Mouse (Mus musculus) embryonic facial prominence, embryonic 14.5 days (tissue): ENCODE measurements around the gene Pbx3. TPM values are rescaled to one million over a fixed set of nuclear protein-coding genes. Genes with fewer than 3 reads are reported as not detected.

ENCODE experiments used
- ATAC-seq: fragments of 200-750 bp; cut with Nextera tagmentation; 2 replicates; pipeline ENCODE4 v1.8.0; 2017; ENCODE audit warnings: low read depth, moderate number of reproducible peaks, moderate TSS enrichment
- DNase-seq: peaks from one replicate; pipeline ENCODE4 v3.0.0-alpha.2; 2015; ENCODE audit warnings: low spot score
- H3K27ac ChIP-seq: fragments of 300-500 bp; sonication (generic); replicated peaks from 2 replicates; pipeline ENCODE4 v1.5.1; 2014; ENCODE audit warnings: low read depth, mild to moderate bottlenecking, low read length, moderate library complexity
- H3K27me3 ChIP-seq: fragments of 300-500 bp; sonication (generic); replicated peaks from 2 replicates; pipeline ENCODE4 v1.6.1; 2014; ENCODE audit warnings: low read length; ENCODE audit not compliant: control insufficient read depth, insufficient read depth
- H3K36me3 ChIP-seq: fragments of 300-500 bp; sonication (generic); 2 replicates; pipeline ENCODE4 v1.6.1; 2014; ENCODE audit warnings: low read length, mixed read lengths; ENCODE audit not compliant: control insufficient read depth, insufficient read depth
- H3K4me1 ChIP-seq: fragments of 300-500 bp; sonication (generic); 2 replicates; pipeline ENCODE4 v1.6.1; 2014; ENCODE audit warnings: antibody characterized with exemption, low read length; ENCODE audit not compliant: control insufficient read depth, insufficient read depth
- H3K4me2 ChIP-seq: fragments of 300-500 bp; sonication (generic); 2 replicates; pipeline ENCODE4 v1.6.1; 2014; ENCODE audit warnings: low read depth, mild to moderate bottlenecking, low read length, moderate library complexity, mixed read lengths
- H3K4me3 ChIP-seq: fragments of 300-500 bp; sonication (generic); 2 replicates; pipeline ENCODE4 v1.5.1; 2014; ENCODE audit warnings: low read depth, mild to moderate bottlenecking, low read length
- H3K9ac ChIP-seq: fragments of 300-500 bp; sonication (generic); 2 replicates; pipeline ENCODE4 v1.6.1; 2014; ENCODE audit warnings: low read depth, mild to moderate bottlenecking, low read length, moderate library complexity, mixed read lengths
- H3K9me3 ChIP-seq: fragments of 300-500 bp; sonication (generic); 2 replicates; pipeline ENCODE4 v1.6.1; 2016; ENCODE audit warnings: low read length; ENCODE audit not compliant: control insufficient read depth
- WGBS: fragments of 180-500 bp; shearing (Covaris S2); extraction: QIAGEN DNeasy Blood & Tissue Kit; methylation state at CpG from one replicate; pipeline ENCODE4 v1.1.7; 2014; 5-methylcytosine and 5-hydroxymethylcytosine counted together
- polyA plus RNA-seq: library from polyadenylated mRNA; unstranded; fragments of >200 nt; fragmentation: Nextera tagmentation; extraction: Ambion mirVana; gene quantifications from 2 replicates; pipeline ENCODE4 v1.2.1, GENCODE M21; 2014

Gene Pbx3
- polyA plus RNA-seq, 1 experiment from 2014 or later, result 27.1 TPM

DNA sequence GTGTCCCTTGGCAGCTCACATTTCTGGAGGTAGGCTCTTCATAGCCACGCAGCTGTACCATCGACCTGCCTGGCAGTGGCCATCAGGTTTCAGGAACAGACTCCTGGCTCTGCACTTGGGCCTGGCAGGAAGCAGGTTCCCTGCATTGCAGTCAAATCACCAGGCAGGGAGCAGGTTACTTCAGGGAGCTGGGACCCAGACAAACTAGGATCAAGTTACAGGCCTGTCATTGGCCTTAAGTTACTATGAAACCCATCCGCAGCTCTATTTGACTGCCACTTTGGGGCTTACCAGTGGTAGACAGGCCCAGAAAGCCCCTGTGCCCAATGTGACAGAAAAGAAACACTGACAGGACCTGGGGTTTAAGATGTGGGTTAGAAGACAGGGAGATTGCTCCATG is 204.8 kb downstream of the Pbx3 start:
- Histone ChIP-seq H3K4me3 (no peak overlapping the region), H3K36me3 (peaks cover 15% of the 10 kb centered on the region; the same call in 1 of the 2 replicates), H3K4me2 (no peak overlapping the region), H3K4me1 (no peaks in the 10 kb centered on the region), H3K27me3 (no peaks in the 10 kb centered on the region), H3K9me3 (no peaks in the 10 kb centered on the region), H3K27ac (no peak overlapping the region), H3K9ac (no peak overlapping the region)
- no peak for ATAC-seq
- 53% methylated on average over 3 of the region's 3 CpGs for WGBS
- DNase-seq, result no peak

DNA sequence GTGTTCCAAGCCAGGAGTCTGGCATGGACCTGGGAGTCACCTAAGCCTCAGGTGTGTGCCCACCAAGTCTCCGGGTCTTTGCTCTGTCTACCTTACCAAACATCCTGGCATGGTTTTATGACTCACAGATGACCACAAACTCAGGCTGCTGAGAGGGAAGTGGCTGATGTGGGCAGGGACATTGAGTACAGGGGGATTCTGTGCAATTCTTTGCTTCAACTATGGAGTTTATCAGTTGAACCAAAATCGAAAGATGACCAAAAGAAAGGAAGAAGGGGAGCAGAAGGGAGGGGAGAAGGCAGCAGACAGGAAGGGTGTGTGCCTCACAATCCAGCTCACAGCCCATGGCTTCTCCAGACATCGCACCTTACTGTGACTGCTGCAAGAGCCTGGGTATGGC is 210.5 kb downstream of the Pbx3 start:
- Histone ChIP-seq H3K27me3 (no peaks in the 10 kb centered on the region), H3K4me2 (no peak overlapping the region), H3K4me1 (no peaks in the 10 kb centered on the region), H3K27ac (no peak overlapping the region), H3K9me3 (no peaks in the 10 kb centered on the region), H3K4me3 (no peak overlapping the region), H3K36me3 (no peaks in the 10 kb centered on the region), H3K9ac (no peak overlapping the region)
- DNase-seq, result no peak
- 82% methylated on average over 3 of the region's 3 CpGs for WGBS
- ATAC-seq, result no peak

GRCm38 (mm10) chr2:34157746-34158145 is 215.2 kb downstream of the Pbx3 start:
- Histone ChIP-seq H3K27ac (no peak overlapping the region), H3K4me3 (no peak overlapping the region), H3K27me3 (no peaks in the 10 kb centered on the region), H3K4me2 (no peak overlapping the region), H3K9me3 (no peaks in the 10 kb centered on the region), H3K9ac (no peak overlapping the region), H3K4me1 (no peaks in the 10 kb centered on the region), H3K36me3 (no peaks in the 10 kb centered on the region)
- no peak for ATAC-seq
- no peak for DNase-seq
- WGBS, result 86% methylated on average over 3 of the region's 3 CpGs

DNA sequence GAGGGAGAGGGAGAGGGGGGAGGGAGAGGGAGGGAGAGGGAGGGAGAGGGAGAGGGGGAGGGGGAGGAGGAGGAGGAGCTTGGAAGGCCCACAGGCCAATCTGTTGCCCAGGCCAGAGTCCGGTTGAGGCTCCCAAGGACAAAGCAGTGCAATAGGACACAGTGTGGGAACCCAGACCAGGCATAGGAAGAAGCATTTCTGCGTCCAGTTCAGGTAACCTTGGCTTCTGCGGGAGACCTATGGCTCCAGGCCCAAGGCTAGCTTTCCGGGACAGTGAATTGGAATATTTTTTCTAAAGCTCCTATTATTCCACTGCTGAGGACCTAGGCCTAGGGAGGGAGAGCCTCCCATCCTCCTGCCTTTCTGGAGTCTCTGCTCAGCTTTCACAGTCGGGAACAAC is 218.1 kb downstream of the Pbx3 start:
- H3K9me3 ChIP-seq, result no peaks in the 10 kb centered on the region
- H3K4me2 ChIP-seq, result no peak overlapping the region
- no peaks in the 10 kb centered on the region for H3K4me1 ChIP-seq
- H3K9ac ChIP-seq, result no peak overlapping the region
- H3K27ac ChIP-seq, result no peak overlapping the region
- DNase-seq (no peak), ATAC-seq (no peak)
- WGBS, result 65% methylated on average over 5 of the region's 5 CpGs
- no peaks in the 10 kb centered on the region for H3K36me3 ChIP-seq
- H3K4me3 ChIP-seq, result no peak overlapping the region
- no peaks in the 10 kb centered on the region for H3K27me3 ChIP-seq

- Histone ChIP-seq H3K27me3 (no peaks in the 10 kb centered on the region), H3K9ac (no peak overlapping the region), H3K4me2 (no peak overlapping the region), H3K27ac (no peak overlapping the region), H3K4me3 (no peak overlapping the region), H3K36me3 (no peaks in the 10 kb centered on the region), H3K9me3 (no peaks in the 10 kb centered on the region), H3K4me1 (no peaks in the 10 kb centered on the region)
- no peak for DNase-seq
- ATAC-seq, result no peak
- 77% methylated on average over 6 of the region's 6 CpGs for WGBS
Measured at GRCm38 (mm10) chr2:34153336-34153735, 219.6 kb downstream of the Pbx3 start.

GRCm38 (mm10) chr2:34150560-34150959 is 222.4 kb downstream of the Pbx3 start:
- H3K4me2 ChIP-seq, result no peak overlapping the region
- H3K36me3 ChIP-seq, result no peaks in the 10 kb centered on the region
- ATAC-seq, result no peak
- H3K9me3 ChIP-seq, result no peaks in the 10 kb centered on the region
- H3K4me3 ChIP-seq, result no peak overlapping the region
- H3K4me1 ChIP-seq, result no peaks in the 10 kb centered on the region
- no peak overlapping the region for H3K9ac ChIP-seq
- H3K27ac ChIP-seq, result no peak overlapping the region
- 84% methylated on average over 4 of the region's 4 CpGs for WGBS
- no peaks in the 10 kb centered on the region for H3K27me3 ChIP-seq
- DNase-seq, result no peak

DNA sequence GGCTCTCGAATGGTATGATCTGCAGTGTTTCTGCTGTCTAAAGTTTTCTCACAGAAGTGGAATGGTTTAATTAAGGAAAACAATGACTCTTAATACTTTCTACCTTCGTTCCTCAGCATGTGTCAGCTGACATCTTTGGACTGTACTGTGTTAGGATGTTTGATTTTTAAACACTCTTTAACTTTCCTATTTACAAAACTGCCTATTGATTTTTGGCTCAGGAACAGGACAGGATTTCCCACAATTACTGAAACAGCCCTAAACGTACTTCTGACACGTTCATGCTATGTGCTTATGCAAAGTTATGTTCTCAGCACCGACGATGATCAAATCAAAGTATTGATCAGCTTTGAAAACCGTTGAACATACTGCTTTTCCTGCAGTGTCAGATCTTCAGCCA is 224.7 kb downstream of the Pbx3 start:
- no peaks in the 10 kb centered on the region for H3K4me1 ChIP-seq

DNA sequence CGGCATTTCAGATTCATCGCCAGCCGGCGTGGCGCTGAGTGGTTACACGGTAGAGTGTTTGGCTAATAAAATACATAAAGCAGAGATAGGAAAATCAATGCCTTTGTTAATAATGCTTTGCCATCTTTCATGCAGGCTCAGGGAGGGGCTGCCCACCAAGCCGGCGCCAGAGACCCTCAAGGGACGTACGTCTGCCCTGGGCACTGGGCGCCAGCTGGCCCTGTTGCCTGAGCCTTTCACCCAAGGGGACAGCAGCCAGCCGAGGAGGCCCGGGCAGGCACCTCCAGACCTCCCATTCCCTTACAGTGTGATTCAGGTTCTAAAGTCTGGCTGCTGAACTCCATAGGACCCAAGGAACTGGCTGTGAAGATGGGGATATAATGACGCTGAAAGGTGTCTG is 225.5 kb downstream of the Pbx3 start:
- ATAC-seq, result no peak
- Histone ChIP-seq H3K4me1 (no peaks in the 10 kb centered on the region), H3K9me3 (no peaks in the 10 kb centered on the region), H3K27ac (no peak overlapping the region), H3K9ac (no peak overlapping the region), H3K36me3 (no peaks in the 10 kb centered on the region), H3K27me3 (no peaks in the 10 kb centered on the region), H3K4me3 (no peak overlapping the region), H3K4me2 (no peak overlapping the region)
- 90% methylated on average over 14 of the region's 14 CpGs for WGBS
- no peak for DNase-seq

More for the DNA sequence above, 224.7 kb downstream of the Pbx3 start:
- Histone ChIP-seq H3K9me3 (no peaks in the 10 kb centered on the region), H3K4me3 (no peak overlapping the region), H3K27me3 (no peaks in the 10 kb centered on the region), H3K9ac (no peak overlapping the region), H3K27ac (no peak overlapping the region), H3K36me3 (no peaks in the 10 kb centered on the region), H3K4me2 (no peak overlapping the region)
- DNase-seq (no peak), ATAC-seq (no peak)
- 63% methylated on average over 7 of the region's 7 CpGs for WGBS

DNA sequence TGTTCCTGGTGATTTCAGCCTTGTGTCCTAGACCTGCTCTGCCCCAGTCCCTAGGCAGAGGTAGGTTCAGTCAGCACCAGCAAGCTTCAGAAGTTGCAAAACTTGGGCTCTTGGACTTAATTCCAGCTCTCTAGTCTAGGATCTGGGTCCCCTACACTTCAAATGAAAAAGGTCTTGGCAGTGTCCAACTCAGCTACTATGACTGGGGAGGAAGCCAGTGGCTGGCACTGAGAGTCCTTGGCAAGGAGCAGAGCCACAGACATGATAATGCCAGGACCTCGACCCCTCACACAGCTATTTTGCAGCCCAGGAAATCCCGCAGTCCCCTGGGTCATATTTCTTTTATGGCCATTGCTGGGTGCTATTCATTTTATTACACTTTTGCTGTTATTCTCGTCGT is 225.9 kb downstream of the Pbx3 start:
- WGBS, result 80% methylated on average over 4 of the region's 4 CpGs
- Histone ChIP-seq H3K9ac (no peak overlapping the region), H3K36me3 (no peaks in the 10 kb centered on the region), H3K4me2 (no peak overlapping the region), H3K4me1 (no peaks in the 10 kb centered on the region), H3K27ac (no peak overlapping the region), H3K27me3 (no peaks in the 10 kb centered on the region), H3K9me3 (no peaks in the 10 kb centered on the region), H3K4me3 (no peak overlapping the region)
- no peak for DNase-seq
- no peak for ATAC-seq
